Mouse (Mus musculus) liver, postnatal 0 days (tissue): Measurements from ENCODE around the gene H3f3b.

Experiments used
- CTCF ChIP-seq: sonication (generic); IDR thresholded peaks from 2 replicates; pipeline ENCODE4 v1.5.1; 2016; ENCODE audit warnings: antibody characterized with exemption, low read depth
- EP300 ChIP-seq: IDR thresholded peaks from 2 replicates; pipeline ENCODE4 v1.6.1; 2016; ENCODE audit warnings: antibody characterized with exemption, low read depth, mild to moderate bottlenecking

DNA sequence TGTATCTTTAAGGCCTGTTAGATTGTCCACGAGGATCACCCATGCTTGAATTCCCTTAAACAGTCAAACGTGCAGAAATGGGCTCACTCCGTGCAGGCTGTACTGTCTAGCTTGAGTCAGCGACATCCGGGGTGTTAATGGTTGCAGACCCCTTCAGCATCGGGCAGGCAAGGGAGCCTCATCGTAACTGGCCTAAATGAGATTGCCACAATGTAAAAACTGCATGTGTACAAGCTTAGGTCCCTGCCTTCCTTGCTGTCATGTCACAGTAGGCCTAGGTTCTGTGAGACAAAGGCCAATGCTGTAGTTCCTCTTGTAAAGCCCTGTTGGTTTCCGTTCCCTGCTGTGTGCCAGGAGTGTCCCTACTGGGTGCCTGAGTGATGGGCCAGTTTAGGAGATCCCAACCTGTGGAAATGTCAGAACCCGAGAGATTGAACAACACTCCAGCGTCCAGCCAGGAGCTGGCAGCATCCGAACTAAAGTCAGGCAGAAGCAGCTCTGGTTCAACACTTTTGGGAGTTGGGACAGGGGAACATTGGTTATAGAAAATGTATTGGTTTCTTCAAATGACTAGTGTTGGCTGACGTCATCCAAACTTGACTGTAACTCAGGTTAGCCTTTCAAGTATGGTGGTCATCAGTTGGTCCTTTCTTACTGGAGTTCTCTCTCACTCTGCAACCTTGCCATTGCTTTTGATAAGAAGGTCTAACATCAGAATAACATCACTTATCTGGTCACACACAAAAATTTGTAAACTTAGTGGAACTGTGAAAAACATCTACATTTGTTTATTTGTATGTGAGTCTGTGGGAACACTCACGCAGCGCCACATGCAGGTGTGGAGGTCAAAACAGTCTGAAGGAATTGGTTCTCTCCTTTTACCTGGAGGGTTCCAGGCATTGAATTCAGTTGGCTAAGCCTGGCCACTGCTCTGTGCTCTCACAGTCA, 3.4 kb upstream of the H3f3b start:
- TF ChIP-seq EP300 (no peak), CTCF (no peak)
